Mouse (Mus musculus) right cerebral cortex, postnatal 25 days (tissue): Measurements from ENCODE around the gene Rpl3l.
"Not testable (repeated sequence)": the region's sequence is repeated elsewhere in the genome, so short reads cannot be mapped to it uniquely, and the experiment has no call there.

Source experiments
- DNase-seq: peaks from one replicate; pipeline ENCODE4 v3.0.0; 2022

Gene Rpl3l

GRCm38 (mm10) chr17:24720616-24721015 is 7.0 kb upstream of the Rpl3l start:
- DNase-seq = not testable (repeated sequence)

GRCm38 (mm10) chr17:24721383-24721955 is 6.2 kb upstream of the Rpl3l start:
- DNase-seq = not testable (repeated sequence)

GRCm38 (mm10) chr17:24722220-24722924 is 5.2 kb upstream of the Rpl3l start:
- no peak for DNase-seq

GRCm38 (mm10) chr17:24723122-24723880 is 4.3 kb upstream of the Rpl3l start:
- no peak for DNase-seq

GRCm38 (mm10) chr17:24723881-24724180 is 3.8 kb upstream of the Rpl3l start:
- DNase-seq = no peak

- peak; percentile 93 for DNase-seq
These were observed 3.4 kb upstream of the Rpl3l start, which contains the start of gene Ndufb10 for GRCm38 (mm10) chr17:24724184-24724583. TSS of gene Ndufb10 (minus strand) at chr17:24724478.

GRCm38 (mm10) chr17:24725637-24726390 is 1.8 kb upstream of the Rpl3l start:
- DNase-seq = no peak

- DNase-seq = no peak
These were observed 564 bp downstream of the Rpl3l start for GRCm38 (mm10) chr17:24728184-24728583.

- DNase-seq = no peak
These were observed 1.4 kb downstream of the Rpl3l start for GRCm38 (mm10) chr17:24729067-24729466.

- DNase-seq = no peak
These were observed 3.2 kb downstream of the Rpl3l start for GRCm38 (mm10) chr17:24730787-24731186.

- no peak for DNase-seq
These were observed 4.8 kb downstream of the Rpl3l start for GRCm38 (mm10) chr17:24732233-24732935.

- DNase-seq = no peak
These were observed 5.9 kb downstream of the Rpl3l start for GRCm38 (mm10) chr17:24733434-24734050.

- no peak for DNase-seq
These were observed 6.9 kb downstream of the Rpl3l start for GRCm38 (mm10) chr17:24734513-24734912.

- DNase-seq = no peak
These were observed 7.8 kb downstream of the Rpl3l start for GRCm38 (mm10) chr17:24735446-24735845.

- DNase-seq = peak; percentile 89
These were observed 8.9 kb downstream of the Rpl3l start, which contains the start of gene Msrb1 for GRCm38 (mm10) chr17:24736330-24737051. TSS of gene Msrb1 (plus strand) at chr17:24736642.

- no peak for DNase-seq
These were observed 9.7 kb downstream of the Rpl3l start for GRCm38 (mm10) chr17:24737135-24737810.

- DNase-seq = no peak
These were observed 10.6 kb downstream of the Rpl3l start for GRCm38 (mm10) chr17:24738238-24738637.

GRCm38 (mm10) chr17:24739926-24740325 is 12.3 kb downstream of the Rpl3l start:
- no peak for DNase-seq

GRCm38 (mm10) chr17:24742307-24742706 is 14.7 kb downstream of the Rpl3l start:
- no peak for DNase-seq

- DNase-seq = no peak
These were observed 16.3 kb downstream of the Rpl3l start for GRCm38 (mm10) chr17:24743896-24744295.

- no peak for DNase-seq
These were observed 16.8 kb downstream of the Rpl3l start for GRCm38 (mm10) chr17:24744381-24744780.
